7 mouse cellular contexts compared by ENCODE assay signal in genomic region chr13:68581747-68582516, GRCm38 (mm10). TPM values are rescaled to one million over a fixed set of nuclear protein-coding genes. Genes with fewer than 3 reads are reported as not detected.
DNase-seq lines count a peak whose midpoint lies in the region; ATAC-seq lines count a peak whose summit lies in the region.

Mtrr (minus strand) TSS chr13:68582149.
Fastkd3 (plus strand) TSS chr13:68582234.

- H3K4me1 ChIP-seq in intestine, embryonic 16.5 days (ENCODE audit: control insufficient read depth, insufficient read depth, low read length), result peaks cover 8% of the 10 kb centered on the region; the same call in 1 of the 2 replicates
- peaks cover 4% of the 10 kb centered on the region for H3K4me1 ChIP-seq in midbrain, embryonic 11.5 days (ENCODE audit: control insufficient read depth, insufficient read depth, low read length)

- under 1% methylated on average over 81 of the region's 81 CpGs for WGBS in intestine, embryonic 16.5 days
- WGBS in midbrain, embryonic 11.5 days, result under 1% methylated on average over 81 of the region's 81 CpGs

- peaks cover 7% of the 10 kb centered on the region; the same call in 1 of the 2 replicates for H3K36me3 ChIP-seq in intestine, embryonic 16.5 days (ENCODE audit: control insufficient read depth, insufficient read depth, low read length)
- peaks cover 19% of the 10 kb centered on the region for H3K36me3 ChIP-seq in midbrain, embryonic 11.5 days (ENCODE audit: control insufficient read depth, insufficient read depth, low read length)

- no peaks in the 10 kb centered on the region for H3K27me3 ChIP-seq in intestine, embryonic 16.5 days (replicated peaks; ENCODE audit: control insufficient read depth, insufficient read depth, low read length)
- H3K27me3 ChIP-seq in midbrain, embryonic 11.5 days (ENCODE audit: control insufficient read depth, insufficient read depth, low read length), result no peaks in the 10 kb centered on the region

- ATAC-seq in intestine, embryonic 16.5 days, result peak; percentile 99
- peak; percentile 99 for ATAC-seq in midbrain, embryonic 11.5 days (ENCODE audit: low FRiP score)

- H3K27ac ChIP-seq in intestine, embryonic 16.5 days (ENCODE audit: low read length), result peak within 1 kb of the TSS; percentile 79
- no peak within 1 kb of the TSS for H3K27ac ChIP-seq in midbrain, embryonic 11.5 days (ENCODE audit: low read depth, low read length)

- peak within 1 kb of the TSS; percentile 88 for H3K4me3 ChIP-seq in intestine, embryonic 16.5 days (ENCODE audit: low read length)
- H3K4me3 ChIP-seq in midbrain, embryonic 11.5 days (ENCODE audit: low read depth, low read length), result peak within 1 kb of the TSS; percentile 65

- no peaks in the 10 kb centered on the region for H3K9me3 ChIP-seq in intestine, embryonic 16.5 days (ENCODE audit: control insufficient read depth, low read length)
- no peaks in the 10 kb centered on the region for H3K9me3 ChIP-seq in midbrain, embryonic 11.5 days (ENCODE audit: control insufficient read depth, low read length)

- H3K9ac ChIP-seq in intestine, embryonic 16.5 days (ENCODE audit: low read depth, low read length), result peak within 1 kb of the TSS; percentile 85
- H3K9ac ChIP-seq in midbrain, embryonic 11.5 days (ENCODE audit: low read length), result peak within 1 kb of the TSS; percentile 74

- peak within 1 kb of the TSS; percentile 82 for H3K4me2 ChIP-seq in intestine, embryonic 16.5 days (ENCODE audit: low read depth, low read length)
- peak within 1 kb of the TSS; percentile 65 for H3K4me2 ChIP-seq in midbrain, embryonic 11.5 days

- DNase-seq in adrenal gland, adult 8-10 months, result peak; percentile 97
- DNase-seq in embryo, embryonic 9.5 days (ENCODE audit: extremely low spot score), result peak; percentile 96
- DNase-seq in gastrocnemius, postnatal 4 days (ENCODE audit: low spot score in 2 of 2), result peak; percentile 98
- peak; percentile 99 for DNase-seq in left cerebral cortex, postnatal 36 days (ENCODE audit: low spot score in 2 of 2)
- DNase-seq in midbrain, embryonic 11.5 days (ENCODE audit: low spot score, missing footprints), result peak; percentile 99
- DNase-seq in skeletal muscle tissue, adult 2 months (ENCODE audit: low read depth, low spot score), result peak; percentile 98

- intact Hi-C loops in left cerebral cortex, postnatal 36 days (cut with DNase I), result loop anchor here (10.0 kb wide), 1 partner anchor 1033 kb away; the partner anchor contains the start of gene Srd5a1

RNA-seq across cellular contexts. Expression of gene Mtrr, which starts in this region (rescaled TPM):
- 10 to 100 TPM; 18.1 to 19.3 (median 18.7) TPM for total RNA-seq in adrenal gland, adult 8-10 months (2022)
- 10 to 100 TPM; 18.4 to 21.2 TPM for total RNA-seq in gastrocnemius, postnatal 4 days (2021)
- 12.6 and 14.6 TPM in 2 replicates for polyA plus RNA-seq in intestine, embryonic 16.5 days (2015; fragmentation: Nextera tagmentation; extraction: Ambion mirVana)
- 10 to 100 TPM; 14.3 to 19.3 TPM for total RNA-seq in left cerebral cortex, postnatal 36 days (2021)
- polyA plus RNA-seq in midbrain, embryonic 11.5 days (2014; fragmentation: Nextera tagmentation; extraction: Ambion mirVana), result 13.8 and 18.9 TPM in 2 replicates

RNA-seq across cellular contexts. Expression of gene Fastkd3, which starts in this region (rescaled TPM):
- 10 to 100 TPM; 13.3 to 17.5 (median 17.2) TPM for total RNA-seq in adrenal gland, adult 8-10 months (2022)
- total RNA-seq in gastrocnemius, postnatal 4 days (2021), result 10 to 100 TPM in 1 of 2 experiments, 1 to 10 TPM in 1; 9.4 to 11.2 TPM
- polyA plus RNA-seq in intestine, embryonic 16.5 days (2015; fragmentation: Nextera tagmentation; extraction: Ambion mirVana), result 33.1 and 33.7 TPM in 2 replicates
- 10 to 100 TPM; 14.1 to 15.1 TPM for total RNA-seq in left cerebral cortex, postnatal 36 days (2021)
- 45.0 and 46.8 TPM in 2 replicates for polyA plus RNA-seq in midbrain, embryonic 11.5 days (2014; fragmentation: Nextera tagmentation; extraction: Ambion mirVana)
